Mouse (Mus musculus): ENCODE results near the gene Recql5. TPM values are rescaled to one million over a fixed set of nuclear protein-coding genes. Genes with fewer than 3 reads are reported as not detected.

Recql5 gene
- polyA plus RNA-seq, 1 experiment from 2014 or later, result 20.7 TPM

GRCm38 (mm10) chr11:115906116-115906515, 27.2 kb downstream of the Recql5 start:
- Histone ChIP-seq H3K36me3 (ENCODE audit: control insufficient read depth, insufficient read depth, low read length) (no peaks in the 10 kb centered on the region; the same call in 1 of the 2 replicates), H3K4me3 (ENCODE audit: low read depth, low read length) (no peak overlapping the region), H3K9ac (ENCODE audit: low read length) (no peak overlapping the region), H3K4me1 (replicated peaks; ENCODE audit: control insufficient read depth, insufficient read depth, low read length) (peaks cover 15% of the 10 kb centered on the region), H3K27me3 (replicated peaks; ENCODE audit: control insufficient read depth, insufficient read depth, low read length) (no peaks in the 10 kb centered on the region), H3K4me2 (ENCODE audit: low read length) (no peak overlapping the region), H3K27ac (ENCODE audit: low read depth) (no peak overlapping the region), H3K9me3 (ENCODE audit: control insufficient read depth, low read length) (no peaks in the 10 kb centered on the region)
- 76% methylated on average over 3 of the region's 3 CpGs for WGBS
- DNase-seq (ENCODE audit: low spot score), result no peak
- ATAC-seq (replicated peaks; ENCODE audit: low FRiP score, low TSS enrichment, low read depth), result no peak

GRCm38 (mm10) chr11:115904956-115905790, 28.1 kb downstream of the Recql5 start:
- Histone ChIP-seq H3K9me3 (ENCODE audit: control insufficient read depth, low read length) (no peaks in the 10 kb centered on the region), H3K4me1 (replicated peaks; ENCODE audit: control insufficient read depth, insufficient read depth, low read length) (peaks cover 20% of the 10 kb centered on the region), H3K9ac (ENCODE audit: low read length) (no peak overlapping the region), H3K27ac (ENCODE audit: low read depth) (peak overlapping the region; percentile 3; the same call in 1 of the 2 replicates), H3K4me3 (ENCODE audit: low read depth, low read length) (no peak overlapping the region), H3K4me2 (ENCODE audit: low read length) (no peak overlapping the region), H3K27me3 (replicated peaks; ENCODE audit: control insufficient read depth, insufficient read depth, low read length) (no peaks in the 10 kb centered on the region), H3K36me3 (ENCODE audit: control insufficient read depth, insufficient read depth, low read length) (no peaks in the 10 kb centered on the region; the same call in 1 of the 2 replicates)
- ATAC-seq (replicated peaks; ENCODE audit: low FRiP score, low TSS enrichment, low read depth), result peak; percentile 37; the same call in 1 of the 2 replicates
- DNase-seq (ENCODE audit: low spot score), result peak; percentile 62
- WGBS, result 57% methylated on average over 16 of the region's 16 CpGs

- Histone ChIP-seq H3K27me3 (replicated peaks; ENCODE audit: control insufficient read depth, insufficient read depth, low read length) (no peaks in the 10 kb centered on the region), H3K36me3 (ENCODE audit: control insufficient read depth, insufficient read depth, low read length) (no peaks in the 10 kb centered on the region), H3K9ac (ENCODE audit: low read length) (no peak overlapping the region), H3K4me3 (ENCODE audit: low read depth, low read length) (no peak overlapping the region), H3K4me2 (ENCODE audit: low read length) (no peak overlapping the region), H3K4me1 (replicated peaks; ENCODE audit: control insufficient read depth, insufficient read depth, low read length) (peaks cover 27% of the 10 kb centered on the region), H3K9me3 (ENCODE audit: control insufficient read depth, low read length) (no peaks in the 10 kb centered on the region), H3K27ac (ENCODE audit: low read depth) (peak overlapping the region; percentile 43)
- DNase-seq (ENCODE audit: low spot score) (no peak), ATAC-seq (replicated peaks; ENCODE audit: low FRiP score, low TSS enrichment, low read depth) (no peak)
- 65% methylated on average over 8 of the region's 8 CpGs for WGBS
These were observed 28.9 kb downstream of the Recql5 start for GRCm38 (mm10) chr11:115904231-115904955.

GRCm38 (mm10) chr11:115903384-115904230, 29.7 kb downstream of the Recql5 start:
- Histone ChIP-seq H3K4me3 (ENCODE audit: low read depth, low read length) (no peak overlapping the region), H3K4me1 (replicated peaks; ENCODE audit: control insufficient read depth, insufficient read depth, low read length) (peaks cover 27% of the 10 kb centered on the region), H3K9ac (ENCODE audit: low read length) (no peak overlapping the region), H3K27me3 (replicated peaks; ENCODE audit: control insufficient read depth, insufficient read depth, low read length) (no peaks in the 10 kb centered on the region), H3K27ac (ENCODE audit: low read depth) (peak overlapping the region; percentile 43; the same call in 1 of the 2 replicates), H3K4me2 (ENCODE audit: low read length) (no peak overlapping the region), H3K9me3 (ENCODE audit: control insufficient read depth, low read length) (no peaks in the 10 kb centered on the region), H3K36me3 (ENCODE audit: control insufficient read depth, insufficient read depth, low read length) (no peaks in the 10 kb centered on the region)
- WGBS, result 53% methylated on average over 11 of the region's 11 CpGs
- ATAC-seq (replicated peaks; ENCODE audit: low FRiP score, low TSS enrichment, low read depth), result peak; percentile 43; the same call in 1 of the 2 replicates
- DNase-seq (ENCODE audit: low spot score), result peak; percentile 54

- no peak overlapping the region for H3K27ac ChIP-seq (ENCODE audit: low read depth)
- no peak overlapping the region for H3K4me2 ChIP-seq (ENCODE audit: low read length)
- DNase-seq (ENCODE audit: low spot score), result no peak
- H3K27me3 ChIP-seq (replicated peaks; ENCODE audit: control insufficient read depth, insufficient read depth, low read length), result no peaks in the 10 kb centered on the region
- no peaks in the 10 kb centered on the region for H3K9me3 ChIP-seq (ENCODE audit: control insufficient read depth, low read length)
- H3K36me3 ChIP-seq (ENCODE audit: control insufficient read depth, insufficient read depth, low read length), result no peaks in the 10 kb centered on the region
- H3K4me1 ChIP-seq (replicated peaks; ENCODE audit: control insufficient read depth, insufficient read depth, low read length), result peaks cover 27% of the 10 kb centered on the region
- no peak overlapping the region for H3K4me3 ChIP-seq (ENCODE audit: low read depth, low read length)
- ATAC-seq (replicated peaks; ENCODE audit: low FRiP score, low TSS enrichment, low read depth), result no peak
- WGBS, result 87% methylated on average over 1 of the region's 1 CpGs
- H3K9ac ChIP-seq (ENCODE audit: low read length), result no peak overlapping the region
These were observed 30.4 kb downstream of the Recql5 start for GRCm38 (mm10) chr11:115902831-115903230.

GRCm38 (mm10) chr11:115902177-115902576, 31.1 kb downstream of the Recql5 start:
- Histone ChIP-seq H3K4me1 (replicated peaks; ENCODE audit: control insufficient read depth, insufficient read depth, low read length) (peaks cover 27% of the 10 kb centered on the region), H3K9ac (ENCODE audit: low read length) (no peak overlapping the region), H3K4me3 (ENCODE audit: low read depth, low read length) (no peak overlapping the region), H3K4me2 (ENCODE audit: low read length) (no peak overlapping the region), H3K36me3 (ENCODE audit: control insufficient read depth, insufficient read depth, low read length) (no peaks in the 10 kb centered on the region), H3K27me3 (replicated peaks; ENCODE audit: control insufficient read depth, insufficient read depth, low read length) (no peaks in the 10 kb centered on the region), H3K9me3 (ENCODE audit: control insufficient read depth, low read length) (no peaks in the 10 kb centered on the region), H3K27ac (ENCODE audit: low read depth) (no peak overlapping the region)
- WGBS, result 77% methylated on average over 5 of the region's 5 CpGs
- ATAC-seq (replicated peaks; ENCODE audit: low FRiP score, low TSS enrichment, low read depth), result no peak
- no peak for DNase-seq (ENCODE audit: low spot score)

GRCm38 (mm10) chr11:115901338-115902161, 31.7 kb downstream of the Recql5 start:
- no peaks in the 10 kb centered on the region for H3K9me3 ChIP-seq (ENCODE audit: control insufficient read depth, low read length)
- no peak overlapping the region for H3K27ac ChIP-seq (ENCODE audit: low read depth)
- WGBS, result 92% methylated on average over 9 of the region's 9 CpGs
- H3K27me3 ChIP-seq (replicated peaks; ENCODE audit: control insufficient read depth, insufficient read depth, low read length), result no peaks in the 10 kb centered on the region
- no peak overlapping the region for H3K9ac ChIP-seq (ENCODE audit: low read length)
- DNase-seq (ENCODE audit: low spot score), result no peak
- H3K4me3 ChIP-seq (ENCODE audit: low read depth, low read length), result no peak overlapping the region
- H3K4me2 ChIP-seq (ENCODE audit: low read length), result no peak overlapping the region
- H3K4me1 ChIP-seq (replicated peaks; ENCODE audit: control insufficient read depth, insufficient read depth, low read length), result peaks cover 27% of the 10 kb centered on the region
- no peak for ATAC-seq (replicated peaks; ENCODE audit: low FRiP score, low TSS enrichment, low read depth)
- peaks cover 4% of the 10 kb centered on the region; the same call in 1 of the 2 replicates for H3K36me3 ChIP-seq (ENCODE audit: control insufficient read depth, insufficient read depth, low read length)

All from intestine, embryonic 14.5 days (tissue).